Mouse (Mus musculus) embryonic fibroblast, embryonic 13.5 days (primary cell): Measurements from ENCODE around the gene Cyp1a2.

Experiments used
- CTCF ChIP-seq: IDR thresholded peaks from 2 replicates; pipeline ENCODE4 v1.5.1; 2011; ENCODE audit warnings: mild to moderate bottlenecking, control low read depth, low read length, moderate library complexity, borderline replicate concordance; ENCODE audit not compliant: insufficient read depth
- POLR2A ChIP-seq: IDR thresholded peaks from 2 replicates; pipeline ENCODE4 v1.6.1; 2011; ENCODE audit warnings: low read depth, mild to moderate bottlenecking, control low read depth, low read length, moderate library complexity

DNA sequence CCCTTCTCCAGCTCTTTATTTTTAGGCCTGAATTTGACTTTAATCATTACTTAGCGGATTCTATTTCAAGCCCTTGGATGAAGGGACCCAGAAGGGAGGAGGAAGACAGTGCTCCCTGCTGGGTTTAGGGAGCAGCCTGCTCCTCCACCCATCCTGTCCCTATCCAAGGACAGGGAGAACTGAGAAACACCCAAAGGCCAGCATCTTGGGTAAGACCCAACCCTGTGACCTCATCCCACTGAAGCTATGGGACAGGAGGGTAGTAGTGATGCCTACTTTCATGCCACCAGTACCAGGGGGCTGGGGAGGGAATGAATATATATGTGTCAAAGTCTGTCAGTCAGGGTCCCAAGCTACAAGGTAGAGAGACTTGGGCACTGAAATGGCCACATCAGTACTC lies 42.5 kb downstream of the Cyp1a2 start:
- no peak for TF ChIP-seq POLR2A
- TF ChIP-seq CTCF: no peak
